Mouse (Mus musculus) urinary bladder, postnatal 14 days (tissue): ENCODE data around the gene Clptm1.

Experiments used
- DNase-seq: peaks from one replicate; pipeline ENCODE4 v3.0.0; 2021; ENCODE audit warnings: low spot score

The Clptm1 gene

DNA sequence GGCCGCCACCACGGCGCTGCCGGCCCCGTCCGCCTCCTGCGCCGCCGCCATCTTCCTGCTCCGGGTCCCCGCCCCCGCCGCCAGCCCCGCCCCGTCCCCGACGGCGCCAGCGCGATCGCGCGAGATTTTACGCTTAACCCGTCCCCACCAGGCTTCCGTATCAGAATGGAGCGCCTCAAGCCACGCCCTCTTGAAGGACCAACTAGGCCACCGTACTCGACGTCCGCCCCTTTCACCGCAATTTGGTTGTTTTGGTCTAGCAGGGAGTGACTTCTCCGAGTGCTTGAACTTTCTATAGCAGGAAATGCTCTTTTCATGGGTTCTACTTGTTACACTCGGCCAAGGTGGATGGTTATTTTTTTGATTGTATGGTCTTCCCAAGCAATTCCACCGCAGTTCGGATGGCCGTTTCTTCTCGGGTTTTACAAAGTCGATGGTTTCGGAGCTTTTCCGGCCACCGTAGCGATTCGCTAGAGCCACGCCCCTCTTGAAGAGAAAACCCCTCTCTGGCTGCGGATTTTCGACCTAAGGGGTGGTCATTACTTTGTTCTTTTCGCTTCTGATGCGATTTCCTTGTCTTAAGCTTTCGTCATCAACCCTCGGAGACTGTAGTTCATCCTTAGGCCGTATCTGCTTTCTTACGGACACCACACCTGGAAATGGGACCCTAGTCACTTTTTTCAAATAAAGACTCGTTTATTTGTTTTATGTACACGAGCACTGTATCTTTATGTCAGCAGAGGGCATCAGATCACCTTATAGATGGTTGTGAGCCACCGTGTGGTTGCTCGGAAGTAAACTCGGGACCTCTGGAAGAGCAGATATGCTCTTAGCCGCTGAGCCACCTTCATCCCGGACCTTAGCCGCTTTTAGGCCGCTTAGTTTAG is at the start of gene Clptm1:
Clptm1 (minus strand) TSS at position 79 of the 887 bp plus-strand sequence.
- peak; percentile 97 for DNase-seq

DNA sequence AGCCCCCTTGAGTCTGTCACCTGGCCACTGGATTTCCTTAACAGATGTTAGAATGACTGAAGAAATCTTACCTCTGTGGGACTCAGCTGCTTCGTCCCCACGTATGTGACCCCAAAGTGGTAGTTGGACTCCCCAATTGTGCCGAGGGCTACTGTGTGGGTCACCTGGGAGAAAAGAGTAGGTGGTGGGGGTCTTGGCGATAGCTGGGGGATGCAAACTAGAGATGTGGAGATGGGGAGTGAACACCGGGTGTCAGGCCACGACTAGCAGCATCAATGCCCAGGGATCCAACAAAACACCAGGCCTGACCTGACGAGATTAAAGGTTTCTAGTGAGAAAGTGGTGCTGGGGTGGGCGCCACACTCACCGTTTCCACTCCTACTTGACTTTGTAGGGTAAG is 48.8 kb upstream of the Clptm1 start:
- DNase-seq: no peak

DNA sequence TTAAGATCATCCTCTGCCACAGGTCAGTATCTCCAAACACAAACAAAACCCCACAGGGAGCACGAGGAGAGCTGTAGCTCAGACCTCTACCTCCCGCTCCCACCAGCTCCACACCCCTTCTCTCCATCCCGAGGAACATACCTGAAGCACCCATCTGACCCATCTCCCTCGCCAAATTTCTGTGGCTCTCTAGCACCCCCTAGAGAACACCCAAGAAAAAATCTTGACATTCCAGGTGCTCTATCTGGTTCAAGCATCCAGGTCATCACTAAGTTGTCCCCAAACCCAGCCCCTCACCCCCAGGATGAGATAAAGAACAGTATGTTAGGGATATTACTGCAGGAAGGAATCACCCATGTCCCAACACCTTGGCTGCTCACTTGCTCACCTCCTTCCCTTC is 48.4 kb upstream of the Clptm1 start:
- no peak for DNase-seq

DNA sequence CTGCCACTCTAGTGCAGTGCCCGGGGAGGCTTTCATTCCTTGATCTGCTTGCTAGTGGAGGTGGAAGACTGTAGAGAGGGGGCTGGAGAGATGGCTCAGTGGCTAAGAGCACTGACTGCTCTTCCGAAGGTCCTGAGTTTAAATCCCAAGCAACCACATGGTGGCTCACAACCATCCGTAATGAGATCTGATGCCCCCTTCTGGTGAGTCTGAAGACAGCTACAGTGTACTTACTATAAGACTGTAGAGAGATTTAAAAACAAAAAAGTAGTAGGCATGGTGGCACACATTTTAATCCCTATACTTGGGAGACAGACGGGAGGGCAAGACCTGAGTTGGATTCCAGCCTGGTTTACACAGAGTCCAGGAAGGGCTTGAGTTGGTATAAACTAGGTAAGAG is 47.6 kb upstream of the Clptm1 start:
- no peak for DNase-seq

DNA sequence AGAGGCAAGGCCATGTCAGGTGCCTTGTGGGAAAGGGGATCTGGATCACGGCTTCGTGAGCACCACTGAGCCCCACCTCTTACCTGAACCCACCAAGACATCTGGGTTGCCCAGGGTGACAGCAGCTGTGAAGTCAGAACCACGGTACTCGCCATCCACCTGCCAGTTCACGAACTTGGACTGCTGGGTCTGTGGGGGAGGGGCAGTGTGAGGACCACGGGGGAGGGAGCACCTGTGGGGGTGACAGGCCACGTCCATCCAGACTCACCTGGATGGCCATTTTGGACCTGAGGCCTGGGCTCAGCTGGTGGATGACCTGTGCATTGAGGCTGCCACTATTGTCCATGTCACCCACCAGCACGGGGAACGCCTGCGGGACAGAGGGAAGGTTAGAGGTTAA is 45.8 kb upstream of the Clptm1 start:
- no peak for DNase-seq

DNA sequence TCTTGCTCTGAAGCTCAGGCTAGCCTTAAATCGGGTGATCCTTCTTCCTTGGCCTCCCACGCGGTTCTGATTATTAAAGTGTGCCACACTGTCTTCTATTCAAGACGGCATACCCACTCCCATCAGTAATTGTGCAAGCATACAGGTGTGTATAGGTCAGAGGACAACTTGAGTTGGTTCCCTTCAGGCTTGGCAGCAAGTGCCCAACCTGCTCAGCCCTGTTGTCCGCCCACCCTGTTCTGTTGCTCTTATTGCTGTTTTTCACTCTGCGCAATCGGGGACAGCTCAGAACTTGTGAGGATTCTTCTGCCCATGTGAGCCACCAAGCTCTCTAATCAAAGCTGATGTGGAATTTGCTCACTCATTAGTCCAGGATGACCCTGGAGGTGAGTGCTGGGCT is 40.4 kb upstream of the Clptm1 start:
- no peak for DNase-seq

DNA sequence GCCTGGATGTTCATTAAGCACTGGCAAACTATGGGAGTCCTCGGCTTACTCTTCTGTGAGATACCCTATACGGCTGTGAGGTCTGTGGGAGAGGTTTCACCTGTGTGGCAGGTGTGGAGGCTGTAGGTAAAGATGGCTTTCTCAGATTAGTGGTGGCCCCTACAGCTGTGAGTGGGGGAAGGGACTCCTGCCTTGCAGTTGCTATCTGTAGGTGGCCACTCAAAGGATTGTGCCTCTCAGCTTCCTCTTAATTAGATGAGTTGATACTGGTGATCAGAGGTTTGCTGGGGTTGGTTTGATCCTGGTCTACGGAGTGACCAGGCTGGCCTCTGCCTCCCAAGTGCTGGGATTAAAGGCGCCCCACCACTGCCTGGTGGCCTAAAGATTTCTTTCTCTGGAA is 39.6 kb upstream of the Clptm1 start:
- no peak for DNase-seq

DNA sequence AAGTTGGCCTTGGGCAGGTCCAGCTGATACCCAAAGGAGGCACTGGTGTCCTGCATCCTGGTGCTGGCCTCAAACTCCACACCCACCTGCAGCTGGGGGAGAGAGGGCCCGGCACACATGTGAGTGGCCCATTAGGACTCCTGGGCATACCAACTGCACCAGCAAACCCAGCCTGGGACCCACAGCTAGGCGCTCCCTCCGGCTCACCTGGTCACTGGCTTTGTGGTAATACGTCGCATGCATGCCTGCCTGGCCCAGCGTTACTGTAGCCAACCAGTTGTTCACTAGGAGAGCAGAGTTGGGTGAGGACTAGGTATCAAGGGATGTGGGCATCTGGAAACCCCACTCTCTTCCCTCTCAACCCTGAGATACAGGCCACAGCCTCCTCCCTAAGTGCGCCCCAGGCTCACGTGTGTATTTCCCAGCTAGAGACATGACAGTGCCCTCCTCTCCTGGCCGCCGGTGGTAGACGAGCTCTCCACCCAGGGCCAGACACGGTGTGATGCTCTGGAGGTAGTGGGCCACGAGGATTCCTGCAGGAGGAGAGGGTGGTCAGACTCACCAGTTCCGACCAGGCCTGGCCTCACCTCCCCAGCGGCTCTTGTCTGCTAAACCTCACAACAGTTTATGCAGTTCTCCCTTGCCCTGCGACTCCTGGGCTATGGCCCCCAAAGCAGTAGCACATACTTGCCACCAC is 38.2 kb upstream of the Clptm1 start:
- no peak for DNase-seq

DNA sequence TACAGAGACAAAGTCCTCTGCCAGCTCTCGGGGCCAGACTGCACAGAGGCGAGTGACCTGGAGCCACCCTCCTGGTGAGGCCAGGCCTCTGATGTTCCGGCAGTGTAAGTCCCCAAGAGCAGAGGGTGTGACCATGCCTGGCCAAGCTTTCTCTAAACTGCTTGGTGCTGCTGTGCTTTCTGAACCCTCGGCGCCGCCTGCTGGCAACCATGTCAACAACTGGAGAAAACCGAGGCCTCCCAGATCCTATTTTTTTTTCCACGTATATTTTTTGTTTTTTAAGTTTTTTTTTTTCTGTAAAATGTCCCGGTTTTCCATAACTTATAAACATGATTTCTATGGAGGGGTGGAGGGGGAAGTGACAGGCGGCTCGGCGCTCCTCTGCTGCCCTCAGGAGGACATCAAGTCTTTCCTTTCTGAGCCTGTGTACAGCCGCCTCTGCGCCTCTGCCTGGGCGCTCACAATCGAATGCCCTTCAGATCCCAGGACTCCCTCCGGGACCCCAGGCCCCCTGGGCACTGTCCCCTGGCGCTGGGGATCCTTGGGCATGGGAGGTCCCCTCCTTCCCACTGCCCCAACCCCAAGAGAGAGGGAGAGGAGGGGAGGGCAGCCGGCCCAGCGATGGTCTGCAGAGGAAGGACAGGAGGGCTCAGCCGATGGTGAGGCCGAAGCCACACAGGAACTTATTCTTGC is 36.4 kb upstream of the Clptm1 start:
- peak; percentile 80 for DNase-seq

DNA sequence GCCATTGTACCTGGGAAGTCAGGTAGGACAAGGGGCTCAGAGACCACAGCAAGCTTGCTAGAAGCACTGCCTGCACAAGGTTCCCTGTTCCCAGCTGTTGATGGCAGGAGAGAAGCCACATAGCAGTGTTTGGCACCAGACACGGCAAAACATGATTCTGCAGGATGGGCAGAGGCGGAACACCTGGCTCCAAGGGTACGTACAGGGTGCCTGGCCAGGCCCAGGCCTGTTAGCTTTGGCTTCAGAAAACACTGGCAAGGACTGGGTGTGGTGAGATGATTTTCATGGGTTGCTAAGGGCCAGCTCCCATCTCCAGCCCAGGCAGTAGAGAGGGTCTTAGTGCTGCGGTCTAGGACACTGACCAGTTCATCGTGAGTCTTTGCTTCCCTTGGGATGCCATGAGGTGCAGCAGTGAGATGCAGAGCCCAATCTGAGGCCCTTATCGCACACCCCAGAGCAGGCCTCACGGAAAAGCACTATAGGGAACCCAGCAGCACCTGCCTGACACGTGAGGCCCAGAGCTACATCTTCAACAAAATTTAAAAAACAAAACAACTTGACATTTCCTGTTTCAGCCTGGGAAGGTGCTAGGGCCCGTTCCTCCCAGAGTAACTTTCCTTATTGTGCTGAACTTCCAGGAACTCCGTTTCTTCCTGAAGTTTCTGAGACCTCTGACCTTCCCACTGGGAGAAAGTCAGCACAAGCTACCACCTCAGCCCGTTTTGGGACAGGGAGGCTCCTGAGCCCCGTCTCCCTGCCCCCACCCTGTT is 35.7 kb upstream of the Clptm1 start:
- DNase-seq: no peak

DNA sequence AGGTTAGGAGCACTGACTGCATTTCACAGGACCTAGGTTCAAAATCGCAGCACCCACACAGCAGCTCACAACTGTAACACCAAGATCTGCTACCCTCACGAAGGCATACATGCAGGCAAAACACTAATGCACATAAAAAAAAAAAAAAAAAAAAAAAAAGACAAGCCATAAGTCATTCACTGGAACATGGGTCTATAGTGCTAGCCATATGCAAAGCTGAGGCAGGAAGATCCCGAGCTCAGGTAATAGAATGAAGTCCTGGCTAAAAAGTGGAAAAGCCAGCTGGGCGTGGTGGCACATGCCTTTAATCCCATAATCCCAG is 35.0 kb upstream of the Clptm1 start:
- DNase-seq: no peak

DNA sequence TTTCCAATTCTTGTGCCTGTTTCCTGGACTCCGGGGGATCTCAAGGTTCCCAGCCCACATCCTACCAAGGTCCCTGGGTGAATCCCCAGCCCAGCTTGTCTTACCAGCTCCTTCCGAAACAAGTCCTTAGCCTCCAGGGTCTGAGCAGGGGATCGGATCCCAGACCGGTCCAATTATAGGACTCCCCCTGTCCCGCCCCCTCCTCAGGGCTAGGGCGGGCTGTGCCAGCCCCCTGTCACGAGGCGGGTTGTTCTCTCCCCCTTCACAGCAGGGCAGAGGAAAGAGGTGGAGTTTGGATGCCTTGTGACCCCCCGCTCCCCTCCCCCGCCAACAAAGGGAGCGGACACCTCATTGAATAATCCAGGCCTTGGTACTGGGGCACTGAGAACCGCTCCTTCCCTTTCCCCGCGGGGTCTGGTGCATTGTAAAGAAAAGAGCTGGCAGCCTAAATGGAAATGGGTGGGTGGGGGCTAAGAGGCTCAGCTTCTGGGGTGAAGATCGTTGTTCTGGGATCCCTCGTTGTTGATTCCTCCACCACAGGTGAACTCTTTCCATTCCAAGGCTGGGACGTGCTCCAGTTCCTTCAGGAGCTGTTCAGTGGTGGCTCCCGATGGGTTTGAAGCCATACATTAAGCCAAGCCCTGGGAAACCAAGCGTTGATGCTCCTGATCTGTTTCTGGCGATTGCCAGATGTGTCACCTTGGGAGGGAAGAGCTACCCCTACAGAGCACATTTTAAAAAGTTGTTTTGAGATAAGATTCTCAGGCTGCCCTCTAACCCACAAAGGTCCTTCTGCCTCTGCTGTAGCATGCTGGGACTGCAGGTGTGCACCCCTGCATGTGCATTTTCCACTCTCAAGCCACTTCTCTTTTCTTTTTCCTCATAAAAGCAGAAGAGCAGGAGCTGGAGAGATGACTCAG is 34.3 kb upstream of the Clptm1 start, which contains the start of gene Apoe:
Apoe (minus strand) TSS at position 282 of the 920 bp plus-strand sequence.
- peak; percentile 48 for DNase-seq

DNA sequence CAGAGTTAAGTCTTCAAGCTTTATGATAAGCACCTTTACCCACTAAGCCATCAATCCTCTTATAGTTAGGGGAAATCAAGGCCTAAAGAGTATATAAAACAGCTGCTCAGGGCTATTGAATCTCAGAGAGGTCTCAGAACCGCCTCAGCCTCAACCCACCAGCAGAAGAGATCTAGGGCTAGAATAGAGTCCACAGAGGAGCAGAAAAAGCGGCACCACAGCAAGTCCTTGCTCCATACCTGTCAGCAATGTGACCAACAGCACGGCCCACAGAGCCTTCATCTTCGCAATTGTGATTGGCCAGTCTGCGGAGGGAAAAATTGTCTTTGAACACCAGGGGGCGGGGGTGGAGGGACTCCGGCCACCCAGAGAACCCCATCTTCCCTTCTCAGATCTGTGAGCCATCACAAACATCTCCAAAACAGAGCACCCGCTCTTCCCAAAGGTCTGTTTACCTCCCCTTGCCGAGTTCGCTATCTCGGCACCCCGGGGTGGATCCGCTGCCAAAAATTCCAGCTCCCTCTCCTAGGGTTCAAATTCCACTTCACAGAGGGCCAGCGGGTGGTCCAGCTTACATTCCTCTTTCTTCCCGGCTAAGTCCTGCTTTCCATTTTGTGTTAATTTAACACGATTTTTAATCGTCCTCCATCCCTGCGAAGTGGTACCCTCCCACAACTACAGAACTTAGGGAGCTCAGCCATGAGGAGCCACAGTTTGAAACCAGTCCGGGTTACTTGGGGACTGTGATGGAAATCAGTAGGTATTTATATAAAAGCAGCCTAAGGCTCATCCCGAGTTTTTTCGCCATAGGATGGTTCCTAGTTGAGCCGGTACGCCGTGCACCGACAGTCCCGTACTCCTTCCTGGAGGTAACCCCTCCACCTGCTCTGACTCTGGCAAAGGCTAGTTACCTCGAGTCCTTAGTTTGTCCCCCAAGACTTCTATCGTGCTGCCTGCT is 33.4 kb upstream of the Clptm1 start:
- no peak for DNase-seq

DNA sequence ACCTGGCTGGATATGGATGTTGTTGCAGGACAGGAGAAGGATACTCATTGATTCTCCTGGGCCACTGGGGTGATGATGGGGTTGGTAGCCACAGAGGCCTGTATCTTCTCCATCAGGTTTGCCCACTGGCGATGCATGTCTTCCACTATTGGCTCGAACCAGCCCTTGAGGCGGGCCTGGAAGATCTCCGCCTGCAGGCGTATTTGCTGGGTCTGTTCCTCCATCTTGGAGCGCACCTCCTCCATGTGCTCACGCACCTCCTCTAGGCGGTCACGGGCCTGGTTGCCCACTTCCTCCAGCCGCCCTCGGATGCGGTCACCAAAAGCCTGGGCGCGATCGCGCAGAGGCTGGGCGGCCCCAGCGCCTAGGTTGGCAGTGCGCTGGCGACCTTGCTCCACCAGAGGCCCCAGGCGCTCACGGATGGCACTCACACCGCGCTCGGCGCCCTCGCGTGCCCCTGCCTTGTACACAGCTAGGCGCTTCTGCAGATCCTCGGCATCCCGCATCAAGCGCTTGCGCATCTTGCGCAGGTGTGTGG is 31.6 kb upstream of the Clptm1 start:
- no peak for DNase-seq

DNA sequence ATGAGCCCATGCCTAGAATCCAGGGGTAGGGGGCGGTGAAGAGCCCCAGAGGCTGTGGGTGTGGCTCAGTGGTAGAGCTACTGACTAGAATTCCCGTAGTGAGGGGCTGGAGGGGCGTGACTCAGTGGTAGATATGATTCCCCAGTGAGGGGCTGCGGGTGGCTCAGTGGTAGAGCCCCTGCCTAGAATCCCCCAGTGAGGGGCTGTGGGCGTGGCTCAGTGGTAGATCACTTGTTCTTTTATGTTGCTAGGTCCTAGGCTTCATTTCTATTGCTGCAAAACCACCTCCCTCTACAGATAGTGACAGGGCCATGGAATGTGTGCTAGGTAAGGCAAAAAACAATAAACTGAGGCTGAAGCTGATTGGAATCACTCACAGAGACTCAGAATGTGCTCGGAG is 31.0 kb upstream of the Clptm1 start:
- DNase-seq: no peak

DNA sequence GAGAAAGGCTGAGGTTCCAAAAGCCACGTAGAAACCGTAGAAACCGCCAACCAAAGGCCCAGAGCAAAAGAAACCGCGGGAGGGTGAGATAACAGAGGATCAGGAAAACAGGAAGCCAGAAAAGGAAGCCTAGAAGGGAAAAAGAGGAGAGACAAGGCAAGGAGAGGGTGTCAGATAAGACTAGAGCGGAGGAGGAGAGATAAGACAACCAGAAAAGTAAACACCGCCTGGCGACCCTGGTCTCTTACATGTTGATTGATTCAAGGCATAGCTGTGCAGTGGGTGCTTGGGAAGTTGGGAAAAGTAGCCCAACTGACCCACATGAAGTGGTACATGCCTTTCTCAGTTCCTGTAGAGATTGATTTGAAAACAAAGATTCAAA is 30.4 kb upstream of the Clptm1 start:
- no peak for DNase-seq

DNA sequence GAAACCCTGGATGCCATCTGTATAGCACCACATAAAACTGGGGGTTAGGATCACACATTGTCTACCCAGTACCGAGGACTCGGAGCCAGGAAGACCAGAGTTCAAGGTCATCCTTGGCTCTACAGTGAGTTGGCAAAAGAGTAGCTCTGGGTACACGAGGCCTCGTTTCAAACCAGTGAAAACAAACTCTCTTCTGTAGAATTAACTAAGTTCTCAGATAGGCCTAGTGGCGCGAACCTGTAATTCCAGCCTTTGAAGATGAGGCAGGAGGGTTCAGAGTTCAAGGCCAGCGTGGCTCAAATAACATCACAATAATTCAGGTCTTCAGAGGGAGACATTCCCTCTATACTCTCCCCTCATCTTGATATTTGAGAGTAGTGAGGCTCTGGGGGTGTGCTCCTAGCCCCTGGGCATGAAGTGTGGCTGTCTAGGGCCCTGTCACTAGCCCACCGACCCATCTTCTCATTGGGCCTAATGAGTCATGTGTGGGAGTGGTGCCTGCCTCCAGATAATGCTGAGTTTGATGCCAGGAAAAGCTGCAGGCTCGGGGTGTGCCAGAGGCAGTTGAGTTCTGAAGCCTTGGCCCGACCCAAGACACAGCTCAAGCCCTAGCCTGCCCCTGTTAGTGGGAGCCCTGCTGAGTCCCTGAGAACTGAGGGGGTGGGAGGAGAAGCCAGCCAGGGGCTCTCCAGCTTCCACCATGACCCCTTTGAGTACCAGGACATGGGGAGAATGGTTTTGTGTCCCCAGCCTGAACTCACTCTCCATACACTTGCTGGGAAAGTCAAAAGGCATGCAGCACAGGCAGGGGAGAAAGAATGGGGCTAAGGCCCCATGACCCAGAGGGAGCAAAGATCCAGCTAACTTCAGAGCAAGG is 29.7 kb upstream of the Clptm1 start:
- DNase-seq: no peak

DNA sequence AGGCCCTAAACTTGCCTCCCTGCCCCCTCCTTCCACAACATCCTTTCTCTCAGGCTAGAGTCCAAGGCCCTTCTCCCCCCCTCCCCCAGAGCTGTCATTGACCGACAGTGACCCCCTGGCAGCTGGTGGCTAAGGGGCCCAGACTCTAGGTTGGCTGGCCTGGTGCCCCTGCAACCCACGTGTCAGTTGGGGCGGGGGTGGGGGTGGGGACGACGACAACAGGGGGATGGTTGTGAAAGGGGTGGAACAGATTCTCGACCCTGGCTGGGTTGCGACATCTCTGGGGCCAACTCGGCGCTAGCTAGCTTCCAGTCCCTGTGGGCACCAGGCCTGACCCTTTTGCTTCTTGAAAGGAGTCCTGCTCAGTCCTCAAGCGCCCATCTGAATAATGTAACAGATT is 28.6 kb upstream of the Clptm1 start:
- peak; percentile 66 for DNase-seq
